Mouse (Mus musculus) small intestine, adult 2 months (tissue): ENCODE results near the gene Hipk2. TPM values are rescaled to one million over a fixed set of nuclear protein-coding genes. Genes with fewer than 3 reads are reported as not detected.

Source experiments
- H3K27ac ChIP-seq: fragments of 200-500 bp; 2 replicates; pipeline ENCODE4 v1.5.1; 2012; ENCODE audit warnings: low read depth, low read length, control low read depth, inconsistent platforms; ENCODE audit not compliant: insufficient read depth
- H3K27me3 ChIP-seq: fragments of 200-500 bp; 2 replicates; pipeline ENCODE4 v1.6.1; 2012; ENCODE audit warnings: mild to moderate bottlenecking, moderate library complexity, low read length, inconsistent platforms; ENCODE audit not compliant: control insufficient read depth, insufficient read depth
- H3K36me3 ChIP-seq: fragments of 200-500 bp; 2 replicates; pipeline ENCODE4 v1.6.1; 2012; ENCODE audit warnings: mild to moderate bottlenecking, low read length, control low read depth, inconsistent platforms; ENCODE audit not compliant: control insufficient read depth, insufficient read depth
- H3K4me1 ChIP-seq: fragments of 200-500 bp; 2 replicates; pipeline ENCODE4 v1.6.1; 2012; ENCODE audit warnings: low read length, inconsistent platforms, mixed read lengths; ENCODE audit not compliant: control insufficient read depth, insufficient read depth, insufficient read length
- H3K4me3 ChIP-seq: fragments of 200-500 bp; 2 replicates; pipeline ENCODE4 v1.5.1; 2012; ENCODE audit warnings: low read depth, mild to moderate bottlenecking, control low read depth, inconsistent platforms, low read length, moderate library complexity
- CTCF ChIP-seq: fragments of 200-500 bp; IDR thresholded peaks from 2 replicates; pipeline ENCODE4 v1.5.1; 2012; ENCODE audit warnings: low read depth, mild to moderate bottlenecking, control low read depth, inconsistent platforms, low read length, moderate library complexity, mixed read lengths; ENCODE audit not compliant: insufficient replicate concordance, insufficient read length; ENCODE audit errors: extremely low read depth
- POLR2A ChIP-seq: fragments of 200-500 bp; IDR thresholded peaks from 2 replicates; pipeline ENCODE4 v1.6.1; 2012; ENCODE audit warnings: low read depth, mild to moderate bottlenecking, control low read depth, inconsistent platforms, low read length, moderate library complexity
- WGBS: fragments of 180-500 bp; shearing (Covaris S2); methylation state at CpG from one replicate; pipeline ENCODE4 v1.1.7; 2018; 5-methylcytosine and 5-hydroxymethylcytosine counted together
- polyA plus RNA-seq: library from polyadenylated mRNA; depleted of rRNA; stranded (reverse); fragments of >200 nt; gene quantifications from 2 replicates; pipeline ENCODE4 v1.2.3, GENCODE M21; 2012

The Hipk2 gene
- polyA plus RNA-seq, 1 experiment = 74.7 TPM

GRCm38 (mm10) chr6:38875258-38876070 lies 501 bp downstream of the Hipk2 start, which contains the start of gene Tbxas1:
Gene Tbxas1 (plus strand): TSS chr6:38875404.
- Histone ChIP-seq H3K4me3 (peak within 1 kb of the TSS; percentile 84), H3K4me1 (peaks cover 17% of the 10 kb centered on the region; the same call in 1 of the 2 replicates), H3K36me3 (no peaks in the 10 kb centered on the region), H3K27ac (peak within 1 kb of the TSS; percentile 84), H3K27me3 (no peaks in the 10 kb centered on the region)
- TF ChIP-seq CTCF = no peak
- no peak for TF ChIP-seq POLR2A
- WGBS = 2% methylated on average over 70 of the region's 77 CpGs

- WGBS = under 1% methylated on average over 23 of the region's 23 CpGs
- H3K27me3 ChIP-seq = no peaks in the 10 kb centered on the region
- peak overlapping the region; percentile 84 for H3K27ac ChIP-seq
- TF ChIP-seq CTCF (no peak), POLR2A (0 out of 2 replicates have a peak, but pooled peaks have one; percentile 35)
- H3K4me1 ChIP-seq = peaks cover 21% of the 10 kb centered on the region; the same call in 1 of the 2 replicates
- peak overlapping the region; percentile 84 for H3K4me3 ChIP-seq
- H3K36me3 ChIP-seq = no peaks in the 10 kb centered on the region
Observed at GRCm38 (mm10) chr6:38874565-38875257, 1.3 kb downstream of the Hipk2 start.

GRCm38 (mm10) chr6:38874035-38874434 lies 1.9 kb downstream of the Hipk2 start:
- 1% methylated on average over 8 of the region's 8 CpGs for WGBS
- peak overlapping the region; percentile 63 for H3K27ac ChIP-seq

GRCm38 (mm10) chr6:38873316-38873715 lies 2.6 kb downstream of the Hipk2 start:
- Histone ChIP-seq H3K4me1 (peaks cover 18% of the 10 kb centered on the region; the same call in 1 of the 2 replicates), H3K4me3 (no peak overlapping the region), H3K27me3 (no peaks in the 10 kb centered on the region), H3K27ac (peak overlapping the region; percentile 63), H3K36me3 (no peaks in the 10 kb centered on the region)
- WGBS = 26% methylated on average over 1 of the region's 1 CpGs
- TF ChIP-seq CTCF = no peak

More at GRCm38 (mm10) chr6:38874035-38874434, 1.9 kb downstream of the Hipk2 start:
- TF ChIP-seq POLR2A (no peak), CTCF (peak; percentile 48; the same call in 1 of the 2 replicates)
- H3K36me3 ChIP-seq = no peaks in the 10 kb centered on the region
- H3K27me3 ChIP-seq = no peaks in the 10 kb centered on the region
- H3K4me3 ChIP-seq = peak overlapping the region; percentile 43; the same call in 1 of the 2 replicates
- peaks cover 18% of the 10 kb centered on the region; the same call in 1 of the 2 replicates for H3K4me1 ChIP-seq

- WGBS = 20% methylated on average over 7 of the region's 7 CpGs
- H3K27ac ChIP-seq = peak overlapping the region; percentile 35; the same call in 1 of the 2 replicates
- no peak for TF ChIP-seq POLR2A
- no peak for TF ChIP-seq CTCF
Observed at GRCm38 (mm10) chr6:38871051-38871450, 4.9 kb downstream of the Hipk2 start.

GRCm38 (mm10) chr6:38870070-38870469 lies 5.9 kb downstream of the Hipk2 start:
- Histone ChIP-seq H3K4me1 (peaks cover 38% of the 10 kb centered on the region; the same call in 1 of the 2 replicates), H3K27me3 (no peaks in the 10 kb centered on the region), H3K27ac (peak overlapping the region; percentile 77), H3K36me3 (no peaks in the 10 kb centered on the region), H3K4me3 (no peak overlapping the region)
- TF ChIP-seq CTCF = no peak
- TF ChIP-seq POLR2A = no peak
- 27% methylated on average over 2 of the region's 2 CpGs for WGBS

More at GRCm38 (mm10) chr6:38871051-38871450, 4.9 kb downstream of the Hipk2 start:
- Histone ChIP-seq H3K4me1 (peaks cover 31% of the 10 kb centered on the region; the same call in 1 of the 2 replicates), H3K27me3 (no peaks in the 10 kb centered on the region), H3K4me3 (no peak overlapping the region), H3K36me3 (no peaks in the 10 kb centered on the region)

- TF ChIP-seq POLR2A = no peak
- no peak for TF ChIP-seq CTCF
- Histone ChIP-seq H3K4me3 (no peak overlapping the region), H3K27ac (no peak overlapping the region), H3K4me1 (peaks cover 39% of the 10 kb centered on the region; the same call in 1 of the 2 replicates), H3K36me3 (no peaks in the 10 kb centered on the region), H3K27me3 (no peaks in the 10 kb centered on the region)
- WGBS = 39% methylated on average over 1 of the region's 1 CpGs
Observed at GRCm38 (mm10) chr6:38868974-38869373, 7.0 kb downstream of the Hipk2 start.
